Mouse (Mus musculus) liver, embryonic 15.5 days (tissue): Measurements from ENCODE around the gene Gm6899. TPM values are rescaled to one million over a fixed set of nuclear protein-coding genes. Genes with fewer than 3 reads are reported as not detected.

Source experiments
- ATAC-seq: fragments of 200-750 bp; cut with Nextera tagmentation; 2 replicates; pipeline ENCODE4 v1.8.0; 2017; ENCODE audit warnings: moderate number of reproducible peaks, mild to moderate bottlenecking, moderate library complexity; ENCODE audit not compliant: insufficient read depth
- H3K27ac ChIP-seq: fragments of 300-500 bp; sonication (generic); replicated peaks from 2 replicates; pipeline ENCODE4 v1.5.1; 2015; ENCODE audit warnings: mild to moderate bottlenecking, inconsistent platforms
- H3K27me3 ChIP-seq: fragments of 300-500 bp; sonication (generic); 2 replicates; pipeline ENCODE4 v1.6.1; 2015; ENCODE audit warnings: mild to moderate bottlenecking, inconsistent platforms
- H3K36me3 ChIP-seq: fragments of 300-500 bp; sonication (generic); replicated peaks from 2 replicates; pipeline ENCODE4 v1.6.1; 2015; ENCODE audit warnings: moderate library complexity, mild to moderate bottlenecking, inconsistent platforms
- H3K4me1 ChIP-seq: fragments of 300-500 bp; sonication (generic); replicated peaks from 2 replicates; pipeline ENCODE4 v1.6.1; 2015; ENCODE audit warnings: inconsistent platforms
- H3K4me2 ChIP-seq: fragments of 300-500 bp; sonication (generic); 2 replicates; pipeline ENCODE4 v1.6.1; 2015; ENCODE audit warnings: moderate library complexity, mild to moderate bottlenecking, inconsistent platforms
- H3K4me3 ChIP-seq: fragments of 300-500 bp; sonication (generic); replicated peaks from 2 replicates; pipeline ENCODE4 v1.5.1; 2015; ENCODE audit warnings: mild to moderate bottlenecking, inconsistent platforms
- H3K9ac ChIP-seq: fragments of 300-500 bp; sonication (generic); 2 replicates; pipeline ENCODE4 v1.6.1; 2015; ENCODE audit warnings: moderate library complexity, mild to moderate bottlenecking, inconsistent platforms
- H3K9me3 ChIP-seq: fragments of 300-500 bp; sonication (generic); replicated peaks from 2 replicates; pipeline ENCODE4 v1.6.1; 2016; ENCODE audit warnings: inconsistent platforms
- WGBS: fragments of 180-500 bp; shearing (Covaris S2); methylation state at CpG from one replicate; pipeline ENCODE4 v1.1.7; 2015; ENCODE audit warnings: mixed read lengths; ENCODE audit not compliant: insufficient replicate concordance; 5-methylcytosine and 5-hydroxymethylcytosine counted together
- polyA plus RNA-seq: library from polyadenylated mRNA; unstranded; fragments of >200 nt; fragmentation: Nextera tagmentation; extraction: Ambion mirVana; gene quantifications from 2 replicates; pipeline ENCODE4 v1.2.1, GENCODE M21; 2015

Gene Gm6899
- polyA plus RNA-seq, 1 experiment from 2014 or later = not detected

DNA sequence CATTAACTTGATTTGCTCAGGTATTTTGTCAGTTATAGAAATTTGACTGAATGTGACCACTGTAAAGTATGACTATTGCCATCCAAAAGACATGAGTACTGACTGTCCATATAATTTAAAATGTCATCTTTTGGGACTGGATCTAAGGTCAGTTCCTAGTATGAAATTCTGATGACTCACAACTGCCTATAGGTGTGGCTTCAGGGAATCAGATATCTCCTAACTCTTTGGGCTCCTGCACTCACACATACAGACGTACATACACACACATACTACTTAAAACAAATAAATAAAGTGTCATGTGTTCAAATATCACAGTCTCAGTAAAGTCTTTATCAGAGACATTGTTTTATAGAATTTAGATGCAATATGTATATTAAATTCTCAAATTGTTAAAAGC, 5.8 kb downstream of the Gm6899 start:
- no peaks in the 10 kb centered on the region for H3K9me3 ChIP-seq
- H3K27ac ChIP-seq = peak overlapping the region; percentile 66
- H3K4me2 ChIP-seq = peak overlapping the region; percentile 14; the same call in 1 of the 2 replicates
- no peaks in the 10 kb centered on the region for H3K27me3 ChIP-seq
- peak; percentile 79 for ATAC-seq
- H3K4me1 ChIP-seq = peaks cover 49% of the 10 kb centered on the region
- H3K36me3 ChIP-seq = no peaks in the 10 kb centered on the region
- no peak overlapping the region for H3K9ac ChIP-seq
- H3K4me3 ChIP-seq = no peak overlapping the region
- 27% methylated on average over 1 of the region's 1 CpGs for WGBS

GRCm38 (mm10) chr11:26600692-26601091, 7.7 kb downstream of the Gm6899 start:
- no peak for ATAC-seq
- Histone ChIP-seq H3K4me3 (no peak overlapping the region), H3K27ac (0 out of 2 replicates have a peak overlapping the region, but pooled peaks have one; percentile 24), H3K9ac (no peak overlapping the region), H3K4me2 (no peak overlapping the region), H3K4me1 (peaks cover 40% of the 10 kb centered on the region), H3K27me3 (no peaks in the 10 kb centered on the region), H3K9me3 (no peaks in the 10 kb centered on the region), H3K36me3 (no peaks in the 10 kb centered on the region)
- WGBS = 49% methylated on average over 4 of the region's 4 CpGs

GRCm38 (mm10) chr11:26601571-26602175, 8.6 kb downstream of the Gm6899 start:
- no peaks in the 10 kb centered on the region for H3K9me3 ChIP-seq
- no peak overlapping the region for H3K9ac ChIP-seq
- ATAC-seq = no peak
- H3K27ac ChIP-seq = no peak overlapping the region
- no peaks in the 10 kb centered on the region for H3K27me3 ChIP-seq
- no peaks in the 10 kb centered on the region for H3K36me3 ChIP-seq
- H3K4me3 ChIP-seq = no peak overlapping the region
- 49% methylated on average over 2 of the region's 2 CpGs for WGBS
- peaks cover 33% of the 10 kb centered on the region for H3K4me1 ChIP-seq
- no peak overlapping the region for H3K4me2 ChIP-seq

DNA sequence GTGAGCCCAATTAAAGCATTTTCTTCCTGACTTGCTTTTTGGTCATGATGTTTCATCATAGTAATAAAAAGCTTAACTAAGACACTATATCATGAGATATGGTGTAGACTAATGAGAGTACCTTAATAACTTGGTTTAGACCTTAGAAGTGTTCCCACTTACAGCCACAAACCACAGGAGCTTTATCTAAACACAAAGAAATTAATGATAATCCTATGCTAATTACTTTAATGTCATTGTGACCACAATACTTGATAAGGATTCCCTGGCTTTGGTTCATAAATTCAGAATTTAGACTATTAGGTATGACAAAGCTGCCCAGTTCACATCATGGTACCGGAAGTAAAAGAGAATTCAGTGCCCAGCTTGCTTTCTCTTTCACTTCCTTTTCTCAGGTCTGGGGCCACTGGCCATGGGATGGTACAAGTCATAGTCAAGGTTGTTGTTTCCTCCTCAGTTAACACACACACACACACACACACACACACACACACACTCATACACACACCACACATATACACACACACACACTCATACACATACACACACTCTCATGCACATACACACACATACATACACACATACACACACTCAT, 11.1 kb downstream of the Gm6899 start:
- 61% methylated on average over 1 of the region's 1 CpGs for WGBS
- no peaks in the 10 kb centered on the region for H3K36me3 ChIP-seq
- H3K9me3 ChIP-seq = no peaks in the 10 kb centered on the region
- H3K27me3 ChIP-seq = no peaks in the 10 kb centered on the region
- no peak overlapping the region for H3K4me2 ChIP-seq
- no peak overlapping the region for H3K27ac ChIP-seq
- ATAC-seq = no peak
- H3K4me1 ChIP-seq = peaks cover 14% of the 10 kb centered on the region
- no peak overlapping the region for H3K9ac ChIP-seq
- H3K4me3 ChIP-seq = no peak overlapping the region

- Histone ChIP-seq H3K27me3 (no peaks in the 10 kb centered on the region), H3K9me3 (no peaks in the 10 kb centered on the region), H3K9ac (no peak overlapping the region), H3K27ac (no peak overlapping the region), H3K4me1 (no peaks in the 10 kb centered on the region), H3K4me2 (no peak overlapping the region), H3K4me3 (no peak overlapping the region), H3K36me3 (no peaks in the 10 kb centered on the region)
- WGBS = 67% methylated on average over 10 of the region's 10 CpGs
- no peak for ATAC-seq
Measured at GRCm38 (mm10) chr11:26608795-26609194, 15.8 kb downstream of the Gm6899 start.

DNA sequence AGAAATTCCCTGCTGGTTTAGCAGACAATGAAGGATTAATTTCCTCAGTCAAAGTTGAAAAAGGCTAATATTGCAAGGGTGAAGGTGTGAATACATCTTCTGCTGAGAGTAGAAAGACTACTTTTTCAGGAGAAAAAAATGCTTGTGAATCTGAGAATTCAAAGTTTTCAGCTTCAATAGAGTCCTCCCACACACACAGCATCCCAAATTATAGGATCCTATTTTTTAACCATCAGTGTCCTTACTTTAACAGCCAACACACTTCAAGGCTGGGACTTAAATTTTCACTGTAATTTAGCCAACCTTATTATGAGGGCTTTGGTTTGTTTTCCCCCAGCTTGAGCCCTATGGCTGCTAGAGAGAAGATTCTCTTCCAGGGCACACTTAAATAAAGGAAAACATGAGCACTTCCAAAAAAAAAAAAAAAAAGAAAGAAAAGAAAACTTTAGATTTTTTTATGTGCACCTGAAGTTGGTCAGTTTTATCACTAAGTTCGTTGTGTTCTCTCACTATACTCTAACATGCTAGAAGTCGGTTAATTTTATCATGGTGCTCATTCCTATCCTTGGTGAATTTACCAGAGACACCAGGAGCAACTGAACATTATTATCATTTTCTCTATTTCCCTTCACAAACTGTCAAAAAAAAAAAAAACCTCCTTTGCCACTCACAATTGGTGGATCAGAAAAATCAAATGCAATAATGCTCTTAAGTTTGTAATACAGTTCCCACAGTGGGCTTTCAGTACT, 25.6 kb downstream of the Gm6899 start:
- Histone ChIP-seq H3K4me3 (no peak overlapping the region), H3K9ac (no peak overlapping the region), H3K27ac (no peak overlapping the region), H3K36me3 (no peaks in the 10 kb centered on the region), H3K27me3 (no peaks in the 10 kb centered on the region), H3K9me3 (no peaks in the 10 kb centered on the region), H3K4me2 (no peak overlapping the region), H3K4me1 (no peaks in the 10 kb centered on the region)
- ATAC-seq = no peak
- 59% methylated on average over 2 of the region's 2 CpGs for WGBS

- H3K4me2 ChIP-seq = no peak overlapping the region
- H3K4me1 ChIP-seq = no peaks in the 10 kb centered on the region
- 67% methylated on average over 5 of the region's 5 CpGs for WGBS
- no peak for ATAC-seq
- H3K27ac ChIP-seq = no peak overlapping the region
- no peak overlapping the region for H3K4me3 ChIP-seq
- no peaks in the 10 kb centered on the region for H3K27me3 ChIP-seq
- H3K9me3 ChIP-seq = no peaks in the 10 kb centered on the region
- H3K9ac ChIP-seq = no peak overlapping the region
- H3K36me3 ChIP-seq = no peaks in the 10 kb centered on the region
Measured at GRCm38 (mm10) chr11:26622727-26623126, 29.7 kb downstream of the Gm6899 start.

DNA sequence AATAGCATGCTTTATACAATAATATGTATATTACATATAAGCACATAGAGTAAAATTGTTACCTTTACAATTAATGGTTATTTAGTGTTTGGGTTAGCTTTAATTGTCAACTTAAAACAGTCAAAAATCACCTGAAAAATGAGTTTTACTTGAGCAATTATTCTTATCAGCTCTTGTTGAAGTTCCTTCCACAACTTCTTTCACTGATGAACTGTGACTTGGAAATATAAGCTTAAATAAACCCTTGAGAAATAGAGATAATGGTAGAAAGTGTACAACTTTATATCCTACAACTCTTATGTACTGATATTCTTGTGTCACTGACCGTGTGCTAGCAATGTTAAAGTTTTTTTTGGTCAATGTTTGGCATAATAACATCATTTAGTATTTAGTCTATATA, 43.2 kb downstream of the Gm6899 start:
- WGBS = 48% methylated on average over 1 of the region's 1 CpGs
- Histone ChIP-seq H3K4me3 (no peak overlapping the region), H3K27ac (no peak overlapping the region), H3K4me1 (no peaks in the 10 kb centered on the region), H3K36me3 (no peaks in the 10 kb centered on the region), H3K9me3 (no peaks in the 10 kb centered on the region), H3K4me2 (no peak overlapping the region), H3K9ac (no peak overlapping the region), H3K27me3 (no peaks in the 10 kb centered on the region)
- no peak for ATAC-seq

DNA sequence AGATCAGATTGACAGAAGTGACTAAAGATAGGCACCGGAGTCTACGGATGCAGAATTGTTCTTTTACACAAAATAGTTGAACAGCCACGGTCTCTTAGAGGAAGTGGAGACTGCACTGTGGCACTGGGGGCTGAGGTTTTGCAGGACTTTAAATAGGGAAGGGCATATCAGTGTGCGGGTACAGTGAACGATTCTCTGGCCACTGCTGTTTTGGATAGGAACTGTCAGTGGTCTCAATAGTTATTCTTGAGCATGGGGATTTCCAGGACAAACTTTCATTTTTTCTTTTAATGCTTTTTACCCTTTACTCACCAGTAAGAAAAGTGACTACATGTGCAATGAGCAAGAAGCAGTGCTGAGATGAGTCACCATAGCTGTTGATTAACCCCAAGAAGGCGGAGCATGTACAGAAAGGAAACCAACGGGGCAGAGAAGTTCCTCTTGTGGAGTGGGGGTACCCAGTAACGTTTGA, 47.3 kb downstream of the Gm6899 start:
- Histone ChIP-seq H3K4me1 (no peaks in the 10 kb centered on the region), H3K9me3 (no peaks in the 10 kb centered on the region), H3K27me3 (no peaks in the 10 kb centered on the region), H3K27ac (0 out of 2 replicates have a peak overlapping the region, but pooled peaks have one; percentile 33), H3K4me3 (no peak overlapping the region), H3K4me2 (no peak overlapping the region; the same call in 1 of the 2 replicates), H3K36me3 (no peaks in the 10 kb centered on the region), H3K9ac (no peak overlapping the region)
- WGBS = 12% methylated on average over 8 of the region's 8 CpGs
- ATAC-seq = peak; percentile 72

- no peak overlapping the region for H3K4me3 ChIP-seq
- no peak for ATAC-seq
- H3K4me1 ChIP-seq = no peaks in the 10 kb centered on the region
- no peak overlapping the region for H3K9ac ChIP-seq
- WGBS = 64% methylated on average over 1 of the region's 1 CpGs
- no peaks in the 10 kb centered on the region for H3K27me3 ChIP-seq
- no peak overlapping the region for H3K27ac ChIP-seq
- no peaks in the 10 kb centered on the region for H3K36me3 ChIP-seq
- no peak overlapping the region for H3K4me2 ChIP-seq
- H3K9me3 ChIP-seq = no peaks in the 10 kb centered on the region
Measured at GRCm38 (mm10) chr11:26642141-26642540, 49.1 kb downstream of the Gm6899 start.
